Mouse (Mus musculus) bone marrow, adult 2 months (tissue): Measurements from ENCODE around the gene Fgd4.

Source experiments
- CTCF ChIP-seq: fragments of 200-500 bp; IDR thresholded peaks from 2 replicates; pipeline ENCODE4 v1.5.1; 2011; ENCODE audit warnings: low read length, control low read depth; ENCODE audit not compliant: control insufficient read depth, insufficient read depth
- POLR2A ChIP-seq: fragments of 200-500 bp; IDR thresholded peaks from 2 replicates; pipeline ENCODE4 v1.6.1; 2011; ENCODE audit warnings: low read depth, mild to moderate bottlenecking, control low read depth, low read length, borderline replicate concordance; ENCODE audit not compliant: control insufficient read depth

- TF ChIP-seq POLR2A: no peak
- no peak for TF ChIP-seq CTCF
These were observed 44.8 kb upstream of the Fgd4 start for GRCm38 (mm10) chr16:16645148-16645547.
